Mouse (Mus musculus): ENCODE results near the gene Mmp9.

Gene Mmp9

GRCm38 (mm10) chr2:164940140-164940830, at the start of gene Mmp9:
Gene Mmp9, plus strand, starts transcription at chr2:164940780.
- no peak for DNase-seq (ENCODE audit: low read depth)

GRCm38 (mm10) chr2:164891056-164891834, 49.3 kb upstream of the Mmp9 start:
- DNase-seq (ENCODE audit: low read depth), result no peak

- no peak for DNase-seq (ENCODE audit: low read depth)
Measured at GRCm38 (mm10) chr2:164891908-164892695, 48.5 kb upstream of the Mmp9 start.

- no peak for DNase-seq (ENCODE audit: low read depth)
Measured at GRCm38 (mm10) chr2:164892696-164893216, 47.8 kb upstream of the Mmp9 start.

GRCm38 (mm10) chr2:164894048-164894447, 46.5 kb upstream of the Mmp9 start:
- DNase-seq (ENCODE audit: low read depth), result no peak

- no peak for DNase-seq (ENCODE audit: low read depth)
Measured at GRCm38 (mm10) chr2:164894644-164895043, 45.9 kb upstream of the Mmp9 start.

GRCm38 (mm10) chr2:164895885-164896284, 44.7 kb upstream of the Mmp9 start:
- DNase-seq (ENCODE audit: low read depth), result no peak

GRCm38 (mm10) chr2:164898008-164898407, 42.6 kb upstream of the Mmp9 start:
- DNase-seq (ENCODE audit: low read depth), result no peak

GRCm38 (mm10) chr2:164899034-164899433, 41.5 kb upstream of the Mmp9 start:
- no peak for DNase-seq (ENCODE audit: low read depth)

GRCm38 (mm10) chr2:164899723-164900459, 40.7 kb upstream of the Mmp9 start:
- no peak for DNase-seq (ENCODE audit: low read depth)

- DNase-seq (ENCODE audit: low read depth), result no peak
Measured at GRCm38 (mm10) chr2:164901380-164901779, 39.2 kb upstream of the Mmp9 start.

- DNase-seq (ENCODE audit: low read depth), result no peak
Measured at GRCm38 (mm10) chr2:164903496-164903895, 37.1 kb upstream of the Mmp9 start.

GRCm38 (mm10) chr2:164906071-164906470, 34.5 kb upstream of the Mmp9 start:
- DNase-seq (ENCODE audit: low read depth), result no peak

- no peak for DNase-seq (ENCODE audit: low read depth)
Measured at GRCm38 (mm10) chr2:164907511-164907910, 33.1 kb upstream of the Mmp9 start.

GRCm38 (mm10) chr2:164908011-164908410, 32.6 kb upstream of the Mmp9 start:
- no peak for DNase-seq (ENCODE audit: low read depth)

GRCm38 (mm10) chr2:164909100-164909499, 31.5 kb upstream of the Mmp9 start:
- DNase-seq (ENCODE audit: low read depth), result no peak

GRCm38 (mm10) chr2:164909542-164909941, 31.0 kb upstream of the Mmp9 start:
- peak; percentile 47 for DNase-seq (ENCODE audit: low read depth)

GRCm38 (mm10) chr2:164910360-164911061, 30.1 kb upstream of the Mmp9 start:
- peak; percentile 38 for DNase-seq (ENCODE audit: low read depth)

GRCm38 (mm10) chr2:164911086-164912048, 29.2 kb upstream of the Mmp9 start, which contains the start of gene Zfp335:
Gene Zfp335, minus strand, starts transcription at chr2:164911757.
- DNase-seq (ENCODE audit: low read depth), result peak; percentile 80

GRCm38 (mm10) chr2:164912151-164912550, 28.4 kb upstream of the Mmp9 start:
- no peak for DNase-seq (ENCODE audit: low read depth)
